In genomic region chr19:3774159-3774558, GRCm38 (mm10) we compare ENCODE assay signal across 8 mouse cellular contexts. TPM values are rescaled to one million over a fixed set of nuclear protein-coding genes. Genes with fewer than 3 reads are reported as not detected.
DNase-seq lines count a peak whose midpoint lies in the region; ATAC-seq and TF ChIP-seq lines count a peak whose summit lies in the region.

No protein-coding gene starts in this region.

- 67% methylated on average over 2 of the region's 2 CpGs for WGBS in heart, postnatal 0 days
- 67% methylated on average over 2 of the region's 2 CpGs for WGBS in lung, embryonic 14.5 days

- no peak for DNase-seq in heart, postnatal 0 days (ENCODE audit: low spot score)
- DNase-seq in heart, postnatal 14 days: no peak
- peak; percentile 46 for DNase-seq in A20 (ENCODE audit: low read depth, low spot score)
- peak; percentile 54 for DNase-seq in R1 (ENCODE audit: low read depth, low spot score)
- peak; percentile 38 for DNase-seq in lung, embryonic 14.5 days
- no peak for DNase-seq in frontal cortex, postnatal 36 days (ENCODE audit: low spot score in 2 of 2)
- no peak for DNase-seq in cerebellum, postnatal 4 days (ENCODE audit: low spot score in 2 of 2)

- no peak for ATAC-seq in heart, postnatal 0 days (ENCODE audit: insufficient read depth, low read depth)
- ATAC-seq in lung, embryonic 14.5 days (ENCODE audit: insufficient read depth): no peak
- ATAC-seq in erythroid progenitor cell, adult 5-6 weeks (replicated peaks; ENCODE audit: low FRiP score, poor library complexity, severe bottlenecking): no peak

- no peaks in the 10 kb centered on the region for H3K27me3 ChIP-seq in heart, postnatal 0 days (ENCODE audit: control insufficient read depth, insufficient read depth, low read length)
- no peaks in the 10 kb centered on the region for H3K27me3 ChIP-seq in lung, embryonic 14.5 days (ENCODE audit: insufficient read depth, low read length)

- no peak for TF ChIP-seq EP300 in heart, postnatal 0 days (IDR thresholded peaks at IDR 0.05; ENCODE audit: low read depth)

- peak; percentile 24; the same call in 1 of the 2 replicates for TF ChIP-seq CTCF in heart, postnatal 0 days (IDR thresholded peaks at IDR 0.05; ENCODE audit: low read depth)
- TF ChIP-seq CTCF in lung, embryonic 14.5 days (IDR thresholded peaks at IDR 0.05; ENCODE audit: low read depth): peak; percentile 43

- peaks cover 8% of the 10 kb centered on the region for H3K4me1 ChIP-seq in heart, postnatal 0 days (ENCODE audit: control insufficient read depth, insufficient read depth)
- H3K4me1 ChIP-seq in lung, embryonic 14.5 days (ENCODE audit: insufficient read depth): 0 out of 2 replicates have a peak, but pooled peaks cover 3% of the 10 kb centered on the region

- H3K4me2 ChIP-seq in heart, postnatal 0 days (ENCODE audit: low read depth, low read length): no peak overlapping the region
- no peak overlapping the region for H3K4me2 ChIP-seq in lung, embryonic 14.5 days

- intact Hi-C loops in heart, postnatal 14 days (cut with DNase I): no loop called here

- no peak overlapping the region for H3K9ac ChIP-seq in heart, postnatal 0 days (replicated peaks; ENCODE audit: low read depth, low read length)
- no peak overlapping the region for H3K9ac ChIP-seq in lung, embryonic 14.5 days

- H3K27ac ChIP-seq in heart, postnatal 0 days (ENCODE audit: low read depth): no peak overlapping the region
- no peak overlapping the region for H3K27ac ChIP-seq in lung, embryonic 14.5 days (ENCODE audit: low read depth)

- H3K36me3 ChIP-seq in heart, postnatal 0 days (replicated peaks; ENCODE audit: control insufficient read depth, insufficient read depth, low read length): no peaks in the 10 kb centered on the region
- peaks cover 11% of the 10 kb centered on the region; the same call in 1 of the 2 replicates for H3K36me3 ChIP-seq in lung, embryonic 14.5 days (ENCODE audit: insufficient read depth)

- H3K9me3 ChIP-seq in heart, postnatal 0 days (replicated peaks; ENCODE audit: control insufficient read depth, low read length): no peaks in the 10 kb centered on the region
- H3K9me3 ChIP-seq in lung, embryonic 14.5 days (ENCODE audit: low read depth, low read length): no peaks in the 10 kb centered on the region

- no peak overlapping the region for H3K4me3 ChIP-seq in heart, postnatal 0 days (ENCODE audit: low read depth, low read length)
- no peak overlapping the region for H3K4me3 ChIP-seq in lung, embryonic 14.5 days (ENCODE audit: low read depth, low read length)

RNA-seq across cellular contexts. Expression of gene Kmt5b, which starts 6.9 kb away (rescaled TPM):
- total RNA-seq in heart, postnatal 0 days (2014; rRNA removed; ENCODE audit: low replicate concordance): 25.6 and 27.9 TPM in 2 replicates
- 15.5 and 16.2 TPM in 2 replicates for polyA plus RNA-seq in heart, postnatal 0 days (2015; fragmentation: Nextera tagmentation; extraction: Ambion mirVana)
- 10 to 100 TPM; 35.3 to 40.1 TPM for total RNA-seq in heart, postnatal 14 days (2021)
- polyA plus RNA-seq in lung, embryonic 14.5 days (2014; fragmentation: Nextera tagmentation; extraction: Ambion mirVana): 33.3 and 34.3 TPM in 2 replicates
- total RNA-seq in erythroid progenitor cell, adult 5-6 weeks (2015; ENCODE audit: low replicate concordance): 15.1 and 19.1 TPM in 2 replicates
- 22.0 and 35.7 TPM in 2 replicates for total RNA-seq in erythroid progenitor cell, adult 5-6 weeks (2017; ENCODE audit: low replicate concordance)

Comparison
In these comparisons a context has a peak if more than half of its experiments do, and no peak if none do; other contexts are left out.
1. DNase-seq: peak in A20 (single experiment), R1 (single experiment) and lung, embryonic 14.5 days (single experiment); none in heart, postnatal 0 days (single experiment), heart, postnatal 14 days (0 of 2), frontal cortex, postnatal 36 days (0 of 2) and cerebellum, postnatal 4 days (0 of 2).